Mouse (Mus musculus) CD4-positive, CD25-positive, alpha-beta regulatory T cell, adult 9 weeks (primary cell): Measurements from ENCODE around the gene Sec13. TPM values are rescaled to one million over a fixed set of nuclear protein-coding genes. Genes with fewer than 3 reads are reported as not detected.

Source experiments
- polyA plus RNA-seq: library from polyadenylated mRNA; unstranded; fragments of 100-300 nt; shearing (Covaris generic); gene quantifications from one replicate; pipeline ENCODE4 v1.2.1, GENCODE M21; 2017

Sec13 gene
- polyA plus RNA-seq = 194 TPM

DNA sequence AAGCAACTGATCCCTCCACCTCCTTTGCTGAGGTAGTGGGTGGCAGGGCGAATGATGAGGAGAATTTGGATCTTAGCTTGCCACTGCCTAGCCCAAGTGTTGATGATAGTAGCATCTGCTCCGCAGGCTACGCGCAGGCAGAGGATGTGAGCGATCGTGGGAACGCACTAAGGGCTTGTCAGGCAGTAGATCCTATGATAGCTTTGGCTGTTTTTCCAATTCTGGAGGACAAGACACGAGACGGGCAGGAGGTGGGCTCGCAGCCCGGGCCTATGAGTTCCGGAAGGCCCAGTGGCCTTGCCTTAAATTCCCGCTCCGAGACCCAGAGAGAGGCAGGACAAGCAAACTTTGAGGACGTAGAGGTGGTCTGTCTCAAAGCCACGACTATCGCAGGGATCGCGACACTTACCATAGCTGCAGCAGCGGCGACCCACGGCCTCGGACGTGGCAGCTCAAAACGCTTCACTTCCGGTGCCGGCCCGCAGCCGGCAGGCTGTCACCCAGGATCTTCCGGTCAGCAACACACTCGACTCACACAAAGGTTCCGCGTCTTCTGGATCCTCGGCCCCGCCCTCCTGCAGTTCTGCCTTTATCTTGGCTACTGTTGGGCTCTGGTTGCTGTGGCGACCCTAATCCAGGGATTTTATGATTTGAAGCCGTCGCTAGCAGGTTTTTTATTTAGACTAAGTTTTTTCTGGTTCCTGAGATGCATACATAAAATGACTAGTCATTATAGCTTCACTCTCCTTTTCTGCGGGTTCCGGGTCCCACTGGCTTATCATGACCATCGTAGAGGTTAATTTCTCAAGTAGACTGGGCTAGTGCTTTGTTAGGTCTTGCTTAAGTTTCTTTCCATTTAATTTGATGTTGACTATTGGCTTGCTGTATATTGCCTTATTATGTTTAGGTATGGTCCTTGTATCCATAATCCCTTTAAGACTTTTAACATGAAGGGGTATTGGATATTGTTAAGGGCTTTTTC lies at the start of gene Sec13:
Gene Sec13 (minus strand): TSS at position 508 of the 982 bp plus-strand sequence.

DNA sequence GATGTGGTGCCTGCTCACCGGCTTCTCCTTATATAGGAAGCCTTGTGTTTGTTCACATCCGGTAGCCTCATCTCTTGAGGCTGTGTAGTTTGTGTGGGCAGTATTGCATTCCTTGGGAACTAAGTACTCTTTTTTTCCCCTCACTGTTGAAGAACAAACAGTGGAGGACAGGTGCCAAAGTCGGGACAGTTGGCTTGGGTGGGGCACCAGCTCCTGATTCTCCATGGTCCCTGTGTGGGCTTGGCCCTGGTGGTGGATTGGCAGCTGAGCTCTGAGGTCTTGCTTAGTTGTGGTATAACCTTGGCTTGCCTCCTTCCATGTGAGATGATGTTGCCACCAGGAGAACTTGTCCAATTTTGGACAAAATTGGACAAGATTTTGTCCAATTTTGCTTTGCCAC lies 20.7 kb downstream of the Sec13 start, which contains the start of gene Ghrl:
Gene Ghrl (minus strand): TSS at position 3 of the 400 bp plus-strand sequence.

DNA sequence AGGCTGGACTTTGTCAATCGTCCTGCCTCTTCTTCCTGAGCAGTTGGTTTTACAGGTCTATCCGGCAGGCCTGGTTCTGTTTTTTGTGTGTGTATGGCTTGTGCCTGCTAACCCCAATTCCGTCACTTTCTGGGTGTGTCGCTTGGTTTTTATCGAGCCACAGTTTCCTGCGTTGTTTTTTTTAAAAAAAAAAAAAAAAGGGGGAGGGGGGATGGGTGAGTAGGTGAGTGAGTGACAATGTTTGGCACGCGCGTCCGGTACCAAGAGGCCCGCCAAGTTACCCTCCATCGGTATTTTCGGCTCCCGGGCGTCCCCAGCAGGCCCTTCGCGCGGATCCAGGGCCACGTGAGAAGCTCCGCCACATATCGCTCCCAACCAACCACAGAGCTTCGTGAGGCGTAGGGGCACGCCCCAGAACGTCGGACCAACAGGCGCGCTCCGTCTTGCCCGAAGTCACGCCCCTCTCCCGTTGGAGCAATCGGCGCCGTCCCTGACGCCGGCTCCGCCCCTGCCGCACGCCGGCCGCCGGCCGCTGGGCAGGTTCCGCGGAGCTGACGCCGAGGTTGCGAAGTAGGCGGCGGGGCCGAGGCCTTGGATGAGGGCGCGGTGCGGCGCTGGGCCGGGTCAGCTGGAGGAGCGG lies 43.8 kb downstream of the Sec13 start, which contains the start of gene Tatdn2:
Gene Tatdn2 (plus strand): TSS at position 469 of the 640 bp plus-strand sequence.

Other genes with a start within 250 kb of the Sec13 start
- gene Prrt3, start 238.8 kb downstream of the Sec13 start, polyA plus RNA-seq = 0.25 TPM
- 115 TPM for gene Emc3, start 209.1 kb downstream of the Sec13 start, polyA plus RNA-seq
- gene Fancd2, start 209.1 kb downstream of the Sec13 start, polyA plus RNA-seq = 1.9 TPM
- gene Fancd2os, start 140.0 kb downstream of the Sec13 start, polyA plus RNA-seq = not detected
- gene Brk1, start 136.0 kb downstream of the Sec13 start, polyA plus RNA-seq = 290 TPM
- 23.3 TPM for gene Vhl, start 116.8 kb downstream of the Sec13 start, polyA plus RNA-seq
- gene Irak2, start 102.3 kb downstream of the Sec13 start, polyA plus RNA-seq = 57.2 TPM
- gene Tatdn2, start 43.7 kb downstream of the Sec13 start, polyA plus RNA-seq = 0.83 TPM
- gene Ghrl, start 20.9 kb downstream of the Sec13 start, polyA plus RNA-seq = 2.3 TPM